Mouse (Mus musculus): ENCODE measurements around the gene Lef1.

- TF ChIP-seq CTCF (IDR thresholded peaks at IDR 0.05; ENCODE audit: low read depth) (no peak), EP300 (IDR thresholded peaks at IDR 0.05; ENCODE audit: low read depth) (no peak)
These were observed 150.1 kb downstream of the Lef1 start for GRCm38 (mm10) chr3:131260418-131260817.

Measured in liver, embryonic 14.5 days (tissue).